Mouse (Mus musculus) testis, adult 2 months (tissue): ENCODE measurements around the gene Rtel1.

Experiments
- CTCF ChIP-seq: fragments of 200-500 bp; IDR thresholded peaks from 2 replicates; pipeline ENCODE4 v1.5.1; 2012; ENCODE audit warnings: low read depth, mild to moderate bottlenecking, inconsistent platforms, low read length, moderate library complexity; ENCODE audit not compliant: control insufficient read depth, insufficient read depth, insufficient replicate concordance
- POLR2A ChIP-seq: fragments of 200-500 bp; IDR thresholded peaks from 2 replicates; pipeline ENCODE4 v1.6.1; 2012; ENCODE audit warnings: low read depth, mild to moderate bottlenecking, inconsistent platforms, low read length, moderate library complexity; ENCODE audit not compliant: control insufficient read depth

DNA sequence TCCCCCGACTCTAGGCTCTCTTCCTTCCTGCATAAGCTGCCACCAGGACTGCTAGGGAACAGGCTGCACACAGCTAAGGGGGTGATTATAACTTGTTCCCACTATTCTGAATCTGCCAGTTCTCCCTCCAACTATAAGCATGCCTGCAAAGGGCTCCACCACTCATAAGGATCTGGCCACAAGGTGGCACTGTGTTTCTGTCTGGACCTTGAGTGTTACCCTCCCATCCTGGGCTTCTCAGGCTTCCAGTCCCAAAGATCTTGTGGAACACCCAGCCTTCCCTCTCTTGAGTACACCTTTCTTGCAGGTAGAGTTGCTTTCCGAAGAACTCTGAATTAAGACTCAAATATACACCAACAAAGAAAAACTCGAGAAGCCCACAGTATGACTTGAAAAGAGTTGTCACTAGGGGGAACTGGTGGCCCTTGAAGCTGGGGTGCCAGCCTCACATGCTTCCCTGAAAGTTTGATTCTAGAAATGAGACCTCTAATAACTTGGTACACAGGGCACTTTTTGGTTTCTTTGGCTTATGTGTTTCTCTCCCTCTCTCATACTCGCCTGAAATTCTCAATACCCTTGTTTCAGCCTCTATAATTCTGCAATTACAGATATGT is 73.2 kb downstream of the Rtel1 start:
- TF ChIP-seq CTCF (peak; percentile 52; the same call in 1 of the 2 replicates), POLR2A (no peak)
